Mouse (Mus musculus): Measurements from ENCODE around the gene Tedc2. TPM values are rescaled to one million over a fixed set of nuclear protein-coding genes. Genes with fewer than 3 reads are reported as not detected.

The Tedc2 gene
- total and polyA plus RNA-seq, 3 experiments, result 22.6 to 24.6 TPM; not detected in 1

DNA sequence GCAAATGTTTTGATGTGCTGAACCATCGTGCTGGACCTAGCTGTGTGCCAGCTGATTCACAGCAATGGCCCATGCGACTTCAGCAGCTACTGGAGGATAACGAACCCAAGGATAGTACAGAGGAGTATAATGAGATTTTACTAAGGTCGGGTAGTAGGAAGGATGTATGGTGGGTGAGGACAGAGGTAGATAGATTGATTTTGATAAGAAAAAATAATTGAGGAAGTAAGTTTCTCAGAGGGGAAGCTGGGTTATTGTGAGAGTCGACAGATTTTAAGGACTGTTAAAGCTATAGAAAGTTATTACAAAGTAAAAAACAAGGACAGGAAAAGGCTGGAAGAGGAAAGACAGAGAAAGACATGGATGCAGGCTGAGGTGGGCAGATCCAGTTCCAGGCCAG, 39.1 kb upstream of the Tedc2 start:
- no peaks in the 10 kb centered on the region for H3K4me1 ChIP-seq (ENCODE audit: control insufficient read depth in 1 of 2, insufficient read depth in 2 of 2, low read length in 2 of 2)
- H3K9ac ChIP-seq (ENCODE audit: control insufficient read depth, low read depth, low read length, poor library complexity, severe bottlenecking), result no peak overlapping the region
- TF ChIP-seq USF1 (IDR thresholded peaks at IDR 0.05; ENCODE audit: low read depth, low read length) (no peak), HCFC1 (IDR thresholded peaks at IDR 0.05; ENCODE audit: low read depth, low read length) (no peak), ELF1 (IDR thresholded peaks at IDR 0.05; ENCODE audit: low read depth, low read length) (no peak), SMC3 (IDR thresholded peaks at IDR 0.05; ENCODE audit: low read depth, low read length) (no peak), EP300 (IDR thresholded peaks at IDR 0.05; ENCODE audit: low read depth in 1 of 2, low read length in 2 of 2) (no peak), POLR2AphosphoS2 (IDR thresholded peaks at IDR 0.05; ENCODE audit: low read length) (no peak), MAZ (IDR thresholded peaks at IDR 0.05; ENCODE audit: low read depth, low read length) (no peak), JUND (IDR thresholded peaks at IDR 0.05; ENCODE audit: low read depth, low read length) (no peak), CTCF (IDR thresholded peaks at IDR 0.05 in 2 of 3, conservative IDR thresholded peaks at IDR 0.05 in 1 of 3; ENCODE audit: control insufficient read depth in 1 of 3, insufficient read depth in 1 of 3, low read depth in 2 of 3, low read length in 3 of 3, poor library complexity in 1 of 3, severe bottlenecking in 1 of 3) (no peak), POLR2AphosphoS5 (IDR thresholded peaks at IDR 0.05; ENCODE audit: borderline replicate concordance, low read depth, low read length) (no peak), MAFK (IDR thresholded peaks at IDR 0.05; ENCODE audit: borderline replicate concordance, low read depth, low read length) (no peak)
- DNase-seq (ENCODE audit: low read depth, low spot score), result no peak
- no peaks in the 10 kb centered on the region for H3K27me3 ChIP-seq (ENCODE audit: control insufficient read depth in 1 of 2, insufficient read depth in 2 of 2, low read length in 2 of 2)
- no peak overlapping the region for H3K4me3 ChIP-seq (ENCODE audit: control insufficient read depth in 1 of 2, insufficient read depth in 1 of 2, low read depth in 2 of 2, low read length in 2 of 2)
- no peaks in the 10 kb centered on the region for H3K9me3 ChIP-seq (replicated peaks; ENCODE audit: insufficient read depth, low read length)
- H3K36me3 ChIP-seq (ENCODE audit: control insufficient read depth in 1 of 2, insufficient read depth in 2 of 2, low read length in 2 of 2), result no peaks in the 10 kb centered on the region
- no peak overlapping the region for H3K27ac ChIP-seq (ENCODE audit: control insufficient read depth, low read depth, low read length)
- H3K79me2 ChIP-seq (ENCODE audit: control insufficient read depth, insufficient read depth, low read length, poor library complexity), result no peaks in the 10 kb centered on the region

DNA sequence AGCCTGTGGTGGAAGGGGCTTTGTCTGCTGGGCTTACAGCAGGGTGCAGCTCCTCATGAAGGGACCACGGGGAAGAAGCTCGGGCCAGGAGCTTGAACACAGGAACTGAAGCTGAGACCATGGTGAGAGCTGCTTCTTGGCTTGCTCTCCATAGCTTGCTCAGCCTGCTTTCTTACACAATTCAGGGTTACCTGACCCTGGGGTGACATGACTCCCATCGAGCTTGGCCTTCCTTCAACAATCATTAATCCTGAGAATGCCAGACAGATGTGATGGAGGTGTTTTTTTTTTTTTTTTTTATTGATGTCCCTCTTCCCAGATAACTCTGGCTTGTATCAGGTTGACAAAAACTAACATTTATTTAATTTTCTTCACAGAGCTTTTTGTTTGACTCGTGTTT, 38.3 kb upstream of the Tedc2 start:
- Histone ChIP-seq H3K27ac (ENCODE audit: control insufficient read depth, low read depth, low read length) (no peak overlapping the region), H3K9ac (ENCODE audit: control insufficient read depth, low read depth, low read length, poor library complexity, severe bottlenecking) (no peak overlapping the region), H3K79me2 (ENCODE audit: control insufficient read depth, insufficient read depth, low read length, poor library complexity) (no peaks in the 10 kb centered on the region), H3K36me3 (ENCODE audit: control insufficient read depth in 1 of 2, insufficient read depth in 2 of 2, low read length in 2 of 2) (no peaks in the 10 kb centered on the region), H3K27me3 (ENCODE audit: control insufficient read depth in 1 of 2, insufficient read depth in 2 of 2, low read length in 2 of 2) (no peaks in the 10 kb centered on the region), H3K9me3 (replicated peaks; ENCODE audit: insufficient read depth, low read length) (no peaks in the 10 kb centered on the region), H3K4me3 (ENCODE audit: control insufficient read depth in 1 of 2, insufficient read depth in 1 of 2, low read depth in 2 of 2, low read length in 2 of 2) (no peak overlapping the region), H3K4me1 (ENCODE audit: control insufficient read depth in 1 of 2, insufficient read depth in 2 of 2, low read length in 2 of 2) (no peaks in the 10 kb centered on the region)
- no peak for DNase-seq (ENCODE audit: low read depth, low spot score)
- TF ChIP-seq BHLHE40 (IDR thresholded peaks at IDR 0.05; ENCODE audit: borderline replicate concordance, low read depth, low read length) (no peak), ETS1 (IDR thresholded peaks at IDR 0.05; ENCODE audit: low read depth, low read length) (no peak), KAT2A (conservative IDR thresholded peaks at IDR 0.05; ENCODE audit: low read depth, low read length) (no peak), RCOR1 (IDR thresholded peaks at IDR 0.05; ENCODE audit: low read depth, low read length) (no peak), TAL1 (IDR thresholded peaks at IDR 0.05; ENCODE audit: low read length) (no peak), NELFE (IDR thresholded peaks at IDR 0.05; ENCODE audit: low read depth, low read length) (no peak), ZMIZ1 (IDR thresholded peaks at IDR 0.05; ENCODE audit: low read depth, low read length) (no peak), MXI1 (IDR thresholded peaks at IDR 0.05; ENCODE audit: low read depth, low read length) (no peak), E2F4 (IDR thresholded peaks at IDR 0.05; ENCODE audit: borderline replicate concordance, low read depth, low read length) (no peak), POLR2A (IDR thresholded peaks at IDR 0.05; ENCODE audit: control insufficient read depth in 1 of 2, insufficient read depth in 1 of 2, low read depth in 1 of 2, low read length in 2 of 2, poor library complexity in 1 of 2) (no peak), RAD21 (IDR thresholded peaks at IDR 0.05; ENCODE audit: low read depth, low read length) (no peak), GABPA (IDR thresholded peaks at IDR 0.05; ENCODE audit: low read depth, low read length) (no peak), POLR2AphosphoS5 (IDR thresholded peaks at IDR 0.05; ENCODE audit: borderline replicate concordance, low read depth, low read length) (no peak)

Measured in MEL (cell line).